Mouse (Mus musculus) G1E (cell line): ENCODE data around the gene Dtx3.

Experiments
- CTCF ChIP-seq: IDR thresholded peaks from 2 replicates; pipeline ENCODE4 v1.5.1; 2012; ENCODE audit warnings: low read depth, low read length, inconsistent platforms, mixed read lengths
- GATA1 ChIP-seq: IDR thresholded peaks from 2 replicates; pipeline ENCODE4 v1.6.1; 2012; ENCODE audit warnings: borderline replicate concordance, low read length, inconsistent platforms, mixed read lengths
- GATA2 ChIP-seq: IDR thresholded peaks from 2 replicates; pipeline ENCODE4 v1.6.1; 2012; ENCODE audit warnings: low read depth, low read length, inconsistent platforms, borderline replicate concordance
- POLR2AphosphoS5 ChIP-seq: IDR thresholded peaks from 2 replicates; pipeline ENCODE4 v1.6.1; 2012; ENCODE audit warnings: low read depth, low read length, inconsistent platforms; ENCODE audit not compliant: insufficient replicate concordance

DNA sequence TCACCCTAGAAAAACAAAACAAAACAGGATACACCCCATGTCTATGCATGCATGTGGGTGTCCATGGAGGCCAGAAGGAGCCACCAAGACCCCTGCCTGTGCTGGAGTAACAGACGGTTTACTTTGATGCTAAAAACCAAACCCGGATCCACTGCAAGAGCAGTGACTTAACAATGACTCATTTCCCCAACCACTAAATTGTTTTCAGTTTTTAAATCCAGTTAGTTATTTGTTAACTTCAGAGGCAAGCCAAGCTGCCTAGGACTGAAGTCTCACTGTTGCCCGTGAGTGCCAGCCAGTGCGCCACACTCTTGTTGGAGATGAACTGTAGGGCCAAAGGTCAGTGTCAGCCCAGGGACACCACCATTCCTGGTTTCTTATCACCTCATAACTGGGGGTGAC, 45.1 kb downstream of the Dtx3 start:
- TF ChIP-seq CTCF (no peak), GATA1 (no peak), POLR2AphosphoS5 (no peak), GATA2 (no peak)
